ENCODE assay signal across 24 mouse cellular contexts in the genomic region with DNA sequence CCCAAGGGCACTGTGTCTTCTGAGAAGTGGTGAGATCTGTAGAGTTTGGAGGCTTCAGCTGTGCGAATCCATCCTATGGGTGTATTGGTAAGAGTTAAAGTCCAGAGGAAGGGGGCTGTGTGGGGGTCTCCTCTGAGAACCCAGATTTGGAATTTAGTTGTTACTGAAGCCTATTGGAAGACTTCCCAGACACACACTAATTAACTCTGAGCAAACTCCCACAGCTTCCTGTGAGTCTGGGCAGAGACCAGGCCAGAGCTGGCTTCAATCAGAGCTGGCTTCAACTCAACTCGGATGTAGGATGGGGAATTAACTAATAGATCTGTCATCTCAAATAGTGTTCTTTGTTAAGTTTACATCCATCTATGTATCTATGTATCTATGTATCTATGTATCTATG. TPM values are rescaled to one million over a fixed set of nuclear protein-coding genes. Genes with fewer than 3 reads are reported as not detected.
DNase-seq lines count a peak whose midpoint lies in the region; ATAC-seq lines count a peak whose summit lies in the region.
"Had no signal": no experiment of that assay in that cellular context is flagged by ENCODE, and none has a peak within 500 bp of the region (broad histone marks: within the 10 kb centered on the region; RNA-seq: fewer than 3 reads in every experiment).

No protein-coding gene starts in this region.

- H3K9ac ChIP-seq in kidney, embryonic 16.5 days (replicated peaks; ENCODE audit: low read length): no peak overlapping the region
- H3K9ac ChIP-seq: forebrain, embryonic 13.5 days; limb, embryonic 12.5 days; liver, embryonic 15.5 days; midbrain, embryonic 15.5 days; neural tube, embryonic 15.5 days had no signal

- WGBS in kidney, embryonic 16.5 days: 74% methylated on average over 2 of the region's 2 CpGs

- H3K36me3 ChIP-seq in kidney, embryonic 16.5 days (ENCODE audit: insufficient read depth, low read length): no peaks in the 10 kb centered on the region
- H3K36me3 ChIP-seq: limb, embryonic 12.5 days; liver, embryonic 15.5 days; midbrain, embryonic 15.5 days; neural tube, embryonic 15.5 days had no signal

- ATAC-seq in kidney, embryonic 16.5 days (ENCODE audit: low FRiP score, low TSS enrichment): no peak
- ATAC-seq: activated CD4-positive, CD25-positive, alpha-beta regulatory T cell, adult 4 months; forebrain, embryonic 13.5 days; hindbrain, embryonic 16.5 days; intestine, embryonic 16.5 days; midbrain, embryonic 15.5 days had no signal

- H3K27ac ChIP-seq in kidney, embryonic 16.5 days (ENCODE audit: low read length): no peak overlapping the region
- H3K27ac ChIP-seq: forebrain, embryonic 13.5 days; limb, embryonic 12.5 days; liver, embryonic 15.5 days; midbrain, embryonic 15.5 days; neural tube, embryonic 15.5 days had no signal

- peaks cover 5% of the 10 kb centered on the region for H3K4me1 ChIP-seq in kidney, embryonic 16.5 days (ENCODE audit: insufficient read depth, low read length)
- H3K4me1 ChIP-seq: limb, embryonic 12.5 days had no signal

- H3K4me3 ChIP-seq in kidney, embryonic 16.5 days (ENCODE audit: low read length): no peak overlapping the region
- H3K4me3 ChIP-seq: forebrain, embryonic 13.5 days; limb, embryonic 12.5 days; liver, embryonic 15.5 days; megakaryocyte, embryonic 14.5 days; midbrain, embryonic 15.5 days; neural tube, embryonic 15.5 days had no signal

- H3K27me3 ChIP-seq in kidney, embryonic 16.5 days (ENCODE audit: insufficient read depth, low read length): no peaks in the 10 kb centered on the region
- H3K27me3 ChIP-seq: midbrain, embryonic 15.5 days; neural tube, embryonic 15.5 days had no signal

- peak; percentile 34 to 45 for DNase-seq in cerebellum, postnatal 10 days
- DNase-seq in cerebellum, adult 8-10 months: no peak
- DNase-seq in kidney, postnatal 10 days: peak; percentile 50
- peak; percentile 39 for DNase-seq in layer of hippocampus, adult 9-11 months
- DNase-seq in layer of hippocampus, postnatal 36 days: no peak
- peak; percentile 68 for DNase-seq in Muller cell, postnatal 12 days (ENCODE audit: inconsistent ontology term)
- no peak for DNase-seq in gastrocnemius, adult 18-20 months (ENCODE audit: low spot score)
- DNase-seq: adrenal gland, postnatal 14 days; cerebellum, adult 11-12 months; cerebellum, postnatal 36 days; gastrocnemius, postnatal 36 days; right cerebral cortex, postnatal 14 days; spleen, adult 18-20 months; thymus, postnatal 25 days had no signal

- no peak overlapping the region for H3K4me2 ChIP-seq in kidney, embryonic 16.5 days (replicated peaks; ENCODE audit: low read depth, low read length)
- H3K4me2 ChIP-seq: forebrain, embryonic 13.5 days; limb, embryonic 12.5 days; liver, embryonic 15.5 days; midbrain, embryonic 15.5 days; neural tube, embryonic 15.5 days had no signal

- H3K9me3 ChIP-seq in kidney, embryonic 16.5 days (ENCODE audit: low read length): no peaks in the 10 kb centered on the region
- H3K9me3 ChIP-seq: forebrain, embryonic 13.5 days; limb, embryonic 12.5 days; liver, embryonic 15.5 days; midbrain, embryonic 15.5 days; neural tube, embryonic 15.5 days had no signal

RNA-seq across cellular contexts. Expression of gene 2410004P03Rik, which starts 4.2 kb away (rescaled TPM):
- polyA plus RNA-seq in kidney, embryonic 16.5 days (2015; fragmentation: Nextera tagmentation; extraction: Ambion mirVana): 0.47 and 0.54 TPM in 2 replicates
- under 1 TPM; 0.25 to 0.61 TPM for total RNA-seq in layer of hippocampus, postnatal 36 days (2021)
- not detected for total RNA-seq in gastrocnemius, adult 18-20 months (2021)
- total RNA-seq: adrenal gland, postnatal 14 days; gastrocnemius, postnatal 36 days had no signal
- polyA plus RNA-seq: liver, embryonic 15.5 days had no signal

RNA-seq across cellular contexts. Expression of gene Pqlc3, which starts 15.5 kb away (rescaled TPM):
- polyA plus RNA-seq in kidney, embryonic 16.5 days (2015; fragmentation: Nextera tagmentation; extraction: Ambion mirVana): 3.7 and 4.7 TPM in 2 replicates
- total RNA-seq in layer of hippocampus, postnatal 36 days (2021): 1 to 10 TPM; 1.0 to 1.2 TPM
- total RNA-seq in gastrocnemius, adult 18-20 months (2021): 1 to 10 TPM; 1.2 to 1.9 TPM

Comparison
In these comparisons a context has a peak if more than half of its experiments do, and no peak if none do; other contexts are left out.
1. DNase-seq: peak in cerebellum, postnatal 10 days (2 of 2), kidney, postnatal 10 days (single experiment), layer of hippocampus, adult 9-11 months (single experiment) and Muller cell, postnatal 12 days (single experiment); none in cerebellum, adult 8-10 months (single experiment), layer of hippocampus, postnatal 36 days (0 of 2) and gastrocnemius, adult 18-20 months (single experiment).